Mouse (Mus musculus) limb, embryonic 11.5 days (tissue): ENCODE data around the gene Slc26a10. TPM values are rescaled to one million over a fixed set of nuclear protein-coding genes. Genes with fewer than 3 reads are reported as not detected.
A peak's percentile ranks its signal among the peaks of the same experiment; 100 is the strongest.

ENCODE experiments used
- ATAC-seq: fragments of 200-750 bp; cut with Nextera tagmentation; 2 replicates; pipeline ENCODE4 v1.8.0; 2017; ENCODE audit warnings: low read depth; ENCODE audit not compliant: insufficient number of reproducible peaks, low FRiP score, low TSS enrichment
- DNase-seq: peaks from one replicate; pipeline ENCODE4 v3.0.0-alpha.2; 2015; ENCODE audit warnings: low spot score
- H3K27ac ChIP-seq: fragments of 300-500 bp; sonication (generic); replicated peaks from 2 replicates; pipeline ENCODE4 v1.5.1; 2014; ENCODE audit warnings: low read depth, mild to moderate bottlenecking, low read length
- H3K27me3 ChIP-seq: fragments of 300-500 bp; sonication (generic); 2 replicates; pipeline ENCODE4 v1.6.1; 2014; ENCODE audit warnings: mild to moderate bottlenecking, low read length, mixed read lengths; ENCODE audit not compliant: control insufficient read depth, insufficient read depth
- H3K36me3 ChIP-seq: fragments of 300-500 bp; sonication (generic); 2 replicates; pipeline ENCODE4 v1.6.1; 2014; ENCODE audit warnings: mild to moderate bottlenecking, low read length, moderate library complexity, mixed read lengths; ENCODE audit not compliant: control insufficient read depth, insufficient read depth
- H3K4me1 ChIP-seq: fragments of 300-500 bp; sonication (generic); 2 replicates; pipeline ENCODE4 v1.6.1; 2014; ENCODE audit warnings: low read length, mixed read lengths; ENCODE audit not compliant: control insufficient read depth, insufficient read depth
- H3K4me2 ChIP-seq: fragments of 300-500 bp; sonication (generic); 2 replicates; pipeline ENCODE4 v1.6.1; 2014; ENCODE audit warnings: low read depth, mild to moderate bottlenecking, moderate library complexity; ENCODE audit not compliant: severe bottlenecking
- H3K4me3 ChIP-seq: fragments of 300-500 bp; sonication (generic); 2 replicates; pipeline ENCODE4 v1.5.1; 2014; ENCODE audit warnings: low read depth, low read length
- H3K9ac ChIP-seq: fragments of 300-500 bp; sonication (generic); 2 replicates; pipeline ENCODE4 v1.6.1; 2014; ENCODE audit warnings: mild to moderate bottlenecking, low read length
- H3K9me3 ChIP-seq: fragments of 300-500 bp; sonication (generic); 2 replicates; pipeline ENCODE4 v1.6.1; 2016; ENCODE audit warnings: low read length; ENCODE audit not compliant: control insufficient read depth
- WGBS: fragments of 180-500 bp; shearing (Covaris S2); extraction: QIAGEN DNeasy Blood & Tissue Kit; methylation state at CpG from one replicate; pipeline ENCODE4 v1.1.7; 2014; 5-methylcytosine and 5-hydroxymethylcytosine counted together
- polyA plus RNA-seq: library from polyadenylated mRNA; unstranded; fragments of >200 nt; fragmentation: Nextera tagmentation; extraction: Ambion mirVana; gene quantifications from 2 replicates; pipeline ENCODE4 v1.2.1, GENCODE M21; 2014

Gene Slc26a10
- polyA plus RNA-seq, 1 experiment from 2014 or later = 2.7 TPM

DNA sequence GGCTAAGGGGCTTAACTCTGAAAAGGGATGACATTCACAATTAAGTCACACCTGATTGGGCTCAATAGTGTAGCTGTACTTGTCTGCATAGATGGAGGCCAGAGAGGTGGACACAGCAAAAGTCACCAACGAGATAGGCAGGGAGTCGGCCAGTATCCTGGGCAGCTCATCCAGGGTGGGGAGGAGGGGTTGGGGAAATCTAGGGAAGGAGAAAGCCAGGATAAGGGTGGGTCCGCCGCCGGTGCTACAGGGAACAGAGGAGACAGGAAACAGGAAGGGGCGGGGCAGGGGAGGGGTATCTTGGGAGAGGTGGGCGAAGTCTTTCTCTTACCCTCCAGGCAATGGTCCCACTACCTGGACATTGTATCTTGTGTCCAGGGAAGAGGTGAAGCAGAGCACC, 3.7 kb downstream of the Slc26a10 start:
- Histone ChIP-seq H3K9ac (no peak overlapping the region), H3K4me3 (no peak overlapping the region), H3K27ac (no peak overlapping the region), H3K9me3 (no peaks in the 10 kb centered on the region), H3K27me3 (peaks cover 42% of the 10 kb centered on the region), H3K4me2 (peak overlapping the region; percentile 30; the same call in 1 of the 2 replicates), H3K4me1 (peaks cover 13% of the 10 kb centered on the region), H3K36me3 (no peaks in the 10 kb centered on the region)
- no peak for ATAC-seq
- whole genome bisulfite sequencing = 4% methylated on average over 7 of the region's 7 CpGs
- DNase-seq = no peak

DNA sequence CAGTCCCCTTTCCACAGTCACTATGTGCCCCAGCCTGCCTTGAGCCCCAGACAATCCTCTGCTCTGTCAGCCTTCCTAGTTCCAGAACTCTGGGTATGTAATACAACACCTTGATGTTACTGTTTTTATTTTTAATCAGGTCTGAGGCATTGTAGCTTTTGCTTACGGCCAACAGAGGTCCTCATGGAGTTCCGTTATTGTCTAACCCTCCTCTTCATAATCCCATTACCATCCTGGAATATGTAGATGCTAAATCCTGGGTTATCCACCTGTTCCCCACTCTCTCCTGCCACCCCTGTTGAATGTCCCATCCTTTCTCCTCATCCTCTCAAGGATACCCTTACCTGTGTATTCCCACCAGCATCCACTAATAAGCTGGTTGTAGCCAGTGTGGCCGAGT, 4.2 kb downstream of the Slc26a10 start:
- WGBS = 47% methylated on average over 3 of the region's 3 CpGs
- H3K27me3 ChIP-seq = peaks cover 41% of the 10 kb centered on the region

DNA sequence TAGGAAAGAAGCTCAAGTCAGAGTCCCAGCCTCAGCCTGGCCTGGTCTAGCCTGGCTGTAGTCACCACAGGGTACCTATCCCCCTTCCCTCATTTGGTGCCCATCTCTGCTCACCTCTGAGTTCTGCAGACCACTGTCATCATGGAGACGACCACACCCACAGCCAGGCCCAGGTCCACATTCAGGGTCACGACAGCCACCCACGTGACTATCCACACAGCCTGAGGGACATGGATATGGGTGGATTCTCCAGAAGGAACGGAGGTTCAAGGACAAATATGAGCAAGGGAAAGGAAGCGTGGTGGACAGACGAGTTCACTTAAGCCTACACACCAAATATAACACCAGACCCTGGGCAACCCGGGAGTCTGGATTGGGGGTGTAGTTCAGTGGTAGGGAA, 6.3 kb downstream of the Slc26a10 start:
- DNase-seq (no peak), ATAC-seq (no peak)
- 87% methylated on average over 7 of the region's 7 CpGs for WGBS
- peaks cover 38% of the 10 kb centered on the region for H3K27me3 ChIP-seq
- H3K4me2 ChIP-seq = no peak overlapping the region
- H3K9ac ChIP-seq = no peak overlapping the region
- H3K27ac ChIP-seq = no peak overlapping the region
- H3K4me3 ChIP-seq = no peak overlapping the region
- H3K36me3 ChIP-seq = no peaks in the 10 kb centered on the region
- H3K4me1 ChIP-seq = peaks cover 13% of the 10 kb centered on the region
- H3K9me3 ChIP-seq = no peaks in the 10 kb centered on the region

More for the DNA sequence above, 4.2 kb downstream of the Slc26a10 start:
- Histone ChIP-seq H3K4me2 (no peak overlapping the region), H3K27ac (no peak overlapping the region), H3K36me3 (no peaks in the 10 kb centered on the region), H3K9me3 (no peaks in the 10 kb centered on the region), H3K4me3 (no peak overlapping the region), H3K4me1 (peaks cover 13% of the 10 kb centered on the region), H3K9ac (no peak overlapping the region)
- no peak for DNase-seq
- ATAC-seq = no peak

DNA sequence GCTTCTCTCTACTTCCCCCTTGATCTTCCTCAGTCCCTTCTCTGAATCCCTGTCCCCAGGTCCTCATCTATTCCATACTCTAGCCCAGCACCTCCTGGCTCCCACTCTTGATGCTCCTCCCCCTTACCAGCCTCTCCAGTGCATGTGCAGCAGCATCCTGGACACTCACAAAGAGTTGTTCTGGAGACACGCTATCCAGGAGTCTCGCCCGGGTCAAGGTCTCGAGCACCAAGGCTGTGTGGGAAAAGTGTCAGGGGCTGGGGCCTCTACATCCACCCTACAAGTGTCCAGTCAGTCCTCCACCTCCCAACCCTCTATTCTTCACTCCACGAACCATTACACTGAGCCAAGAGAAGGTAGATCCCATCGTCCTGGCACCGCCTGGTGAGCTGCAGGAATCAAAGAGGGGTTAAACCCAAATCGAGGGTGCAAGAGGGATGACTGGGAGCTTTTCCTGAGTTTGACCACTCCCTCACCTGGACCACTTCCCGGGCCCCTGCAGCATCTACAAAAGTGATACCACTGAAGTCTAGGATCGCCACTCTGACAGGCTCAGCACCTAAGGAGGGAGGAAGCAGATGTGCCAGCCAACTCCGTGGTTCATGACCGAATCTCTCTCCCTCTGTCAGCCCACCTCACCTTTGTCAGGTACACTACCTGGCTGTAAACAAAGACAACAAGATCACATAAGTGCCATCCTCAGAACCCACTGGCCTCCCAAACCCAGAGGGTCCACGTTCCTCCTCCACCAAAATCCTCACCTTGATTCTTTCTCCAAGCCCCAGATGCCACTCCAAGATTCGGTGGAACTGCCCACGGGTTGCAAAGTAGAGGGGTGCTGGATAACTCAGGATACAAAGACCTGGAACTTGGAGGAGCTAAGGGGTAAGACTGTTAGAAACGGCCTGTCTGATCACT, 7.0 kb downstream of the Slc26a10 start:
- 84% methylated on average over 16 of the region's 16 CpGs for WGBS
- DNase-seq (no peak), ATAC-seq (no peak)
- Histone ChIP-seq H3K36me3 (no peaks in the 10 kb centered on the region), H3K9me3 (no peaks in the 10 kb centered on the region), H3K4me3 (no peak overlapping the region), H3K27ac (no peak overlapping the region), H3K4me1 (peaks cover 13% of the 10 kb centered on the region), H3K9ac (no peak overlapping the region), H3K4me2 (no peak overlapping the region), H3K27me3 (peaks cover 35% of the 10 kb centered on the region)

DNA sequence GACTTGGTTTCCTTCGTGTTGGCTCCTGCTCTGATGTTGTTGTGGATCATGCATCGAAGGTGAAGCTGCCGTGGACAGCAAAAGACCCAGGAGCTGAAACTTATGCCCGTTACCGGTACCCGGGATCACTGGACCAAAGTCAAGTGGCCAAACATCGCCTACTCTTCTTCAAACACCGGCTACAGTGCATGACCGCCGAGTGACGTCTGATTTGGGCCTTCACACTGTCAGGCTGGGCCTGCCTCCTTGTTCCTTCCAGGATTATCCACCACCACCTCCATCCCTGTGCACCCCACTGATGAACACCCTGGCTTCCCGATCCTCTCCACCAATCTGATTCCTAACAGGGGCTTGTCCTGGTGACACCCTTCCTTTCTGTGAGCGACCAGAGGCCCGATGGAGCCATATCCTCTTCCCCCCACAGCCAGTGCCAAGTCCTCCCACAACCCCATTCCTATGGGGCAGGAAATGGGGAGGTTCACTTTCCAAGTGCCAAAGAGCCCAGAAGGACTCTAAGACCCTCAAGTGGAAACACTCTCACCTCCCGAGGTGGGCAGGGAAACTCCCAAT, 8.7 kb downstream of the Slc26a10 start:
- Histone ChIP-seq H3K36me3 (no peaks in the 10 kb centered on the region), H3K4me2 (no peak overlapping the region), H3K27ac (no peak overlapping the region), H3K27me3 (peaks cover 38% of the 10 kb centered on the region), H3K4me1 (peaks cover 13% of the 10 kb centered on the region; the same call in 1 of the 2 replicates), H3K9me3 (no peaks in the 10 kb centered on the region), H3K4me3 (no peak overlapping the region), H3K9ac (no peak overlapping the region; the same call in 1 of the 2 replicates)
- ATAC-seq (no peak), DNase-seq (no peak)
- WGBS = 87% methylated on average over 15 of the region's 15 CpGs

DNA sequence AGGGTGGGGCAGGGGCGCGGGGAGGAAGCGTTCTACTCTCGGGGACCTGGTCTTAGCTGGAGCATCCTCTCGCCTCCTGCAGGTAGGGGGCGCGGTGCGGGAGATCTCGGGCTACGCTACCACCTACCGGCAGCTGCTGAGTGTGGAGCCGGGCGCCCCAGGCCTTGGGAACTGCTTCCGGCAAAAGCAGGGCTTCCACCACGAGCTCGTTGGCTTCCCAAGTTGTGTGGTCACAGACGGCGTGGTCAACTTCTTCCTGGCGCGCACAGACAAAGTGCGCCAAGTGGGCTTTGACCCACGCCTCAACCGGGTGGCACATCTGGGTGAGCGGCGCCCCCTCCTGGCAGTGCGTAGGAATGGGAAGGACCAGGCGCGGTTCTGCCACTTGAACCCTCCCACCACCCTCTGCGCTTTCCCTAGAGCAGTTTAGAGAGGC, 9.6 kb downstream of the Slc26a10 start:
- DNase-seq (peak; percentile 89), ATAC-seq (peak; percentile 67; the same call in 1 of the 2 replicates)
- Histone ChIP-seq H3K4me3 (peak overlapping the region; percentile 33), H3K9me3 (no peaks in the 10 kb centered on the region), H3K4me2 (peak overlapping the region; percentile 67), H3K27ac (no peak overlapping the region), H3K27me3 (peaks cover 43% of the 10 kb centered on the region), H3K4me1 (peaks cover 14% of the 10 kb centered on the region; the same call in 1 of the 2 replicates), H3K36me3 (no peaks in the 10 kb centered on the region), H3K9ac (0 out of 2 replicates have a peak overlapping the region, but pooled peaks have one; percentile 40)
- WGBS = under 1% methylated on average over 27 of the region's 29 CpGs

GRCm38 (mm10) chr10:127170002-127170401, 10.4 kb downstream of the Slc26a10 start:
- Histone ChIP-seq H3K36me3 (no peaks in the 10 kb centered on the region), H3K9ac (no peak overlapping the region), H3K4me2 (peak overlapping the region; percentile 67), H3K4me1 (peaks cover 22% of the 10 kb centered on the region), H3K27ac (no peak overlapping the region), H3K27me3 (peaks cover 50% of the 10 kb centered on the region), H3K9me3 (no peaks in the 10 kb centered on the region), H3K4me3 (0 out of 2 replicates have a peak overlapping the region, but pooled peaks have one; percentile 33)
- ATAC-seq (no peak), DNase-seq (peak; percentile 72)
- WGBS = 1% methylated on average over 22 of the region's 22 CpGs

GRCm38 (mm10) chr10:127167614-127168192, 12.7 kb downstream of the Slc26a10 start:
- ATAC-seq (no peak), DNase-seq (peak; percentile 34)
- Histone ChIP-seq H3K9ac (no peak overlapping the region), H3K4me3 (no peak overlapping the region), H3K27ac (no peak overlapping the region), H3K4me2 (0 out of 2 replicates have a peak overlapping the region, but pooled peaks have one; percentile 2), H3K4me1 (peaks cover 22% of the 10 kb centered on the region), H3K27me3 (peaks cover 50% of the 10 kb centered on the region), H3K36me3 (no peaks in the 10 kb centered on the region), H3K9me3 (no peaks in the 10 kb centered on the region)
- WGBS = 20% methylated on average over 10 of the region's 10 CpGs
